Mouse (Mus musculus): Measurements from ENCODE around the gene Tmem179. TPM values are rescaled to one million over a fixed set of nuclear protein-coding genes. Genes with fewer than 3 reads are reported as not detected.

Tmem179 gene
- 0.01 TPM for polyA plus RNA-seq (2012; fragmentation: generic; extraction: Trizol)

DNA sequence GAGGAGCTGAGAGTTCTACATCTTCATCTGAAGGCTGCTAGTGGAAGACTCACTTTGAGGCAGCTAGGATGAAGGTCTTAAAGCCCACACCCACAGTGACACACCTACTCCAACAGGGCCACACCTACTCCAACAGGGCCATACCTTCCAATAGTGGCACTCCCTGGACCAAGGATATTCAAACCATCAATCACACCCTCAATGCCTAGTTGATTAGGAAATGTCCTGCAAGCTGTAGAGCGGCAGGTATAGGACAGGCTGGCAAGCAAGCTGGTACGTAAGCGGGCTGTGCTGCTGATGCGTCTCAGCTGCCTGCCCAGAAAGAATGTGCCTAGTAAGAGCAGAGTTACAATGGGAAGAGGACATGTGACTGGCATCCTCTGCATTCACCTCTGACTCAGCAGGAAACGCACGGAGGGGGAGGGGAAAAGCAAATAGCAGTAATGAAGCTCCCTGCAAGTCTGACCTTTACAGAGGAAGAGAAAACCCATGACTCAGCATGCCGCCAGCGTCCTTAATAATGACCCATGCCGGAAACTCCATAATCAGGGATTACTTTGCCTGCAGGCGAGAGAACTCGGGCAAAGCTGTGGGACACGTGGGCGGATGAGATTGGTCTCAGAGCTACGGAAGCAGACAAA is at the start of gene Tmem179:
TSS of gene Tmem179 (minus strand) at position 51 of the 641 bp plus-strand sequence.
- H3ac ChIP-seq (ENCODE audit: control insufficient read depth, insufficient read length), result no peak within 1 kb of the TSS
- peak; percentile 78 for TF ChIP-seq USF1 (IDR thresholded peaks at IDR 0.05; ENCODE audit: low read depth)
- TF ChIP-seq CEBPB (IDR thresholded peaks at IDR 0.05; ENCODE audit: insufficient read depth, poor library complexity, severe bottlenecking), result no peak
- H3K36me3 ChIP-seq (ENCODE audit: control insufficient read depth, insufficient read depth), result no peaks in the 10 kb centered on the region
- no peaks in the 10 kb centered on the region for H3K27me3 ChIP-seq (ENCODE audit: control insufficient read depth, insufficient read depth, insufficient read length)
- no peaks in the 10 kb centered on the region for H3K79me2 ChIP-seq (ENCODE audit: control insufficient read depth, insufficient read depth)
- H3K4me3 ChIP-seq, result no peak within 1 kb of the TSS
- peak within 1 kb of the TSS; percentile 55 for H3K4me2 ChIP-seq (ENCODE audit: low read depth)

DNA sequence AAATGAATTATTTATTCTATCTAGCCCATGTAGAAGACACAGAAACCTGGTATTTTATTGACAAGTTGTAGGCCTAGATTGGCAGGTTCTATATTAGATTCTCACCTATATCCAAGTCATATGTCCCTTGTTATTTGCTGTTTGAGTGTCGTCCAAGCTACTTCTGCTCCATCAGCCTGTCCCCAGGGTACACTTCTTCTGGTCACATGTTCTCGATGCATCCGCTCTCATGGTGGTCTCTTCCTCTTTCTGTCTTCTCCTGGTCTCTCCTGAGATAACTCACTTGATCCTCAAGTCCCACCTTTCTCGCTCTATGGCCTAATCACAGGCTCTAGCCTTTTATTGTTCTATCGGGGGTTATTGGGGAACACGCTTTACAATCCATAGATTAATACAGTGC is 46.5 kb upstream of the Tmem179 start:
- no peak overlapping the region for H3ac ChIP-seq (ENCODE audit: control insufficient read depth, insufficient read length)
- TF ChIP-seq SRF (IDR thresholded peaks at IDR 0.05; ENCODE audit: control insufficient read depth, insufficient read length, low read depth) (no peak), POLR2A (IDR thresholded peaks at IDR 0.05; ENCODE audit: insufficient read length, low read depth) (no peak), TCF12 (IDR thresholded peaks at IDR 0.05; ENCODE audit: insufficient read depth, poor library complexity, severe bottlenecking) (no peak)
- no peaks in the 10 kb centered on the region for H3K79me2 ChIP-seq (ENCODE audit: control insufficient read depth, insufficient read depth)
- H3K4me2 ChIP-seq (ENCODE audit: low read depth), result no peak overlapping the region
- H3K36me3 ChIP-seq (ENCODE audit: control insufficient read depth, insufficient read depth), result no peaks in the 10 kb centered on the region
- H3K27me3 ChIP-seq (ENCODE audit: control insufficient read depth, insufficient read depth, insufficient read length), result no peaks in the 10 kb centered on the region
- H3K4me3 ChIP-seq, result no peak overlapping the region

- no peaks in the 10 kb centered on the region for H3K27me3 ChIP-seq (ENCODE audit: control insufficient read depth, insufficient read depth, insufficient read length)
- H3K79me2 ChIP-seq (ENCODE audit: control insufficient read depth, insufficient read depth), result no peaks in the 10 kb centered on the region
- no peaks in the 10 kb centered on the region for H3K36me3 ChIP-seq (ENCODE audit: control insufficient read depth, insufficient read depth)
- H3K4me2 ChIP-seq (ENCODE audit: low read depth), result no peak overlapping the region
- no peak overlapping the region for H3ac ChIP-seq (ENCODE audit: control insufficient read depth, insufficient read length)
- H3K4me3 ChIP-seq, result no peak overlapping the region
- TF ChIP-seq POLR2A (IDR thresholded peaks at IDR 0.05; ENCODE audit: insufficient read length, low read depth) (no peak), MYOG (IDR thresholded peaks at IDR 0.05; ENCODE audit: control insufficient read depth in 1 of 3, insufficient read depth in 1 of 3, insufficient read length in 2 of 3, low read depth in 2 of 3) (no peak), MYOD1 (IDR thresholded peaks at IDR 0.05; ENCODE audit: control insufficient read depth in 1 of 3, insufficient read length in 2 of 3, low read depth in 2 of 3) (no peak)
These were observed 45.9 kb upstream of the Tmem179 start for GRCm38 (mm10) chr12:112562462-112562861.

GRCm38 (mm10) chr12:112561163-112561562 is 44.6 kb upstream of the Tmem179 start:
- H3K4me2 ChIP-seq (ENCODE audit: low read depth), result peak overlapping the region; percentile 3
- H3K27me3 ChIP-seq (ENCODE audit: control insufficient read depth, insufficient read depth, insufficient read length), result no peaks in the 10 kb centered on the region
- H3ac ChIP-seq (ENCODE audit: control insufficient read depth, insufficient read length), result no peak overlapping the region
- H3K36me3 ChIP-seq (ENCODE audit: control insufficient read depth, insufficient read depth), result no peaks in the 10 kb centered on the region
- TF ChIP-seq CEBPB (IDR thresholded peaks at IDR 0.05; ENCODE audit: insufficient read depth, poor library complexity, severe bottlenecking), result no peak
- TF ChIP-seq MYOG (IDR thresholded peaks at IDR 0.05; ENCODE audit: control insufficient read depth in 1 of 3, insufficient read depth in 1 of 3, insufficient read length in 2 of 3, low read depth in 2 of 3), result peak in 2 of 3 experiments; percentile 1 to 55
- peak in 1 of 3 experiments; percentile 58 for TF ChIP-seq MYOD1 (IDR thresholded peaks at IDR 0.05; ENCODE audit: control insufficient read depth in 1 of 3, insufficient read length in 2 of 3, low read depth in 2 of 3)
- H3K79me2 ChIP-seq (ENCODE audit: control insufficient read depth, insufficient read depth), result no peaks in the 10 kb centered on the region
- H3K4me3 ChIP-seq, result no peak overlapping the region

- Histone ChIP-seq H3K79me2 (ENCODE audit: control insufficient read depth, insufficient read depth) (no peaks in the 10 kb centered on the region), H3K27me3 (ENCODE audit: control insufficient read depth, insufficient read depth, insufficient read length) (no peaks in the 10 kb centered on the region), H3K36me3 (ENCODE audit: control insufficient read depth, insufficient read depth) (no peaks in the 10 kb centered on the region), H3K4me3 (no peak overlapping the region), H3K4me2 (ENCODE audit: low read depth) (no peak overlapping the region), H3ac (ENCODE audit: control insufficient read depth, insufficient read length) (no peak overlapping the region)
- TF ChIP-seq REST (IDR thresholded peaks at IDR 0.05; ENCODE audit: insufficient read depth, insufficient read length) (no peak), CEBPB (IDR thresholded peaks at IDR 0.05; ENCODE audit: insufficient read depth, poor library complexity, severe bottlenecking) (no peak), MYOG (IDR thresholded peaks at IDR 0.05; ENCODE audit: control insufficient read depth in 1 of 3, insufficient read depth in 1 of 3, insufficient read length in 2 of 3, low read depth in 2 of 3) (no peak), TCF3 (IDR thresholded peaks at IDR 0.05; ENCODE audit: insufficient read length, low read depth) (no peak), MYOD1 (IDR thresholded peaks at IDR 0.05; ENCODE audit: control insufficient read depth in 1 of 3, insufficient read length in 2 of 3, low read depth in 2 of 3) (no peak), POLR2AphosphoS2 (IDR thresholded peaks at IDR 0.05; ENCODE audit: insufficient read length, low read depth) (no peak), TCF12 (IDR thresholded peaks at IDR 0.05; ENCODE audit: insufficient read depth, poor library complexity, severe bottlenecking) (no peak), SRF (IDR thresholded peaks at IDR 0.05; ENCODE audit: control insufficient read depth, insufficient read length, low read depth) (no peak), USF1 (IDR thresholded peaks at IDR 0.05; ENCODE audit: low read depth) (no peak), MAX (IDR thresholded peaks at IDR 0.05; ENCODE audit: low read depth) (no peak), POLR2A (IDR thresholded peaks at IDR 0.05; ENCODE audit: insufficient read length, low read depth) (no peak), E2F4 (IDR thresholded peaks at IDR 0.05; ENCODE audit: insufficient read depth) (no peak)
These were observed 43.7 kb upstream of the Tmem179 start for GRCm38 (mm10) chr12:112560176-112560797.

Data from myocyte (in vitro differentiated cells).